Mouse (Mus musculus): ENCODE data around the gene Rhox4g. TPM values are rescaled to one million over a fixed set of nuclear protein-coding genes. Genes with fewer than 3 reads are reported as not detected.
"Not testable (repeated sequence)": the region's sequence is repeated elsewhere in the genome, so short reads cannot be mapped to it uniquely, and the experiment has no call there.

Gene Rhox4g
- not detected in 2 replicates for polyA plus RNA-seq (2016; fragmentation: Nextera tagmentation; extraction: Ambion mirVana)

DNA sequence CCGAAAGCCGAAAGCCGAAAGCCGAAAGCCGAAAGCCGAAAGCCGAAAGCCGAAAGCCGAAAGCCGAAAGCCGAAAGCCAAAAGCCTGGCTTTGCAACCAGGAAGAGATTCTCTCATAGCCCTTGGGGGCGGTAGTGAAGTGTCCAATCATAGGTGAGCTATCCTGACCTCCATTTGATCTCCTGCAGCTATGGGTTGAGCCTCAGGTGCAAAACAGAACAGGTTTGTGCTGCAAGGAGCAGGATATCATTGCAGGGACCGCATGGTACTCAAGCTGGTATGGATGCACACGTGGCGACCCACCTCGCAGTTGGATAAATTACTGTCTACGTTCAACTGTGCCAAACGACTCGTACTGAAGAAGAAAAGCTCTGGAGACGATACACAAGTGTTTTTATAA is at the start of gene Rhox4g:
Gene Rhox4g (minus strand): TSS at position 101 of the 400 bp plus-strand sequence.
- not testable (repeated sequence) for ATAC-seq (ENCODE audit: insufficient number of reproducible peaks, insufficient read depth, low FRiP score, low TSS enrichment); H3K9me3 ChIP-seq; H3K4me3 ChIP-seq; H3K4me2 ChIP-seq (replicated peaks); H3K9ac ChIP-seq; H3K27me3 ChIP-seq; H3K4me1 ChIP-seq; H3K27ac ChIP-seq; H3K36me3 ChIP-seq
- WGBS = 88% methylated on average over 16 of the region's 20 CpGs

DNA sequence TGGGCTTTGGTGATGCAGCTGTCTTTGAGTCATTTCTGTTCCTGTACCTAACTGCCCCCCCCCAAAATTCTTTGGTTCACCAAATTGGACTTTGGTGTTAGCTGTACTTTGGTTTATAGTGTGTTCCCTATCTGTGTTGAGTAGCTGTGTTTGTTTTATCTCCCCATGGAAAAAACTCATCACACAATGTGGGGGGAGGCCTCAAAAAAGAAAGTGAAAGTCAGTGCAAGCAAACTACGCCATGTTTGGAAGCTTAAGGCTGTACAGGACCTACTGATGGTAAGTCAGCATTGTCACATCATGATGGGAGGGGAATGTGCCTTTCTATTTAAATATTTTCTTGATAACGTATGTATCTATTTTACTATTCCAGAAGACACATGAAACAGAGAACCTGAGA is 41.1 kb upstream of the Rhox4g start:
- H3K9me3 ChIP-seq = no peaks in the 10 kb centered on the region

DNA sequence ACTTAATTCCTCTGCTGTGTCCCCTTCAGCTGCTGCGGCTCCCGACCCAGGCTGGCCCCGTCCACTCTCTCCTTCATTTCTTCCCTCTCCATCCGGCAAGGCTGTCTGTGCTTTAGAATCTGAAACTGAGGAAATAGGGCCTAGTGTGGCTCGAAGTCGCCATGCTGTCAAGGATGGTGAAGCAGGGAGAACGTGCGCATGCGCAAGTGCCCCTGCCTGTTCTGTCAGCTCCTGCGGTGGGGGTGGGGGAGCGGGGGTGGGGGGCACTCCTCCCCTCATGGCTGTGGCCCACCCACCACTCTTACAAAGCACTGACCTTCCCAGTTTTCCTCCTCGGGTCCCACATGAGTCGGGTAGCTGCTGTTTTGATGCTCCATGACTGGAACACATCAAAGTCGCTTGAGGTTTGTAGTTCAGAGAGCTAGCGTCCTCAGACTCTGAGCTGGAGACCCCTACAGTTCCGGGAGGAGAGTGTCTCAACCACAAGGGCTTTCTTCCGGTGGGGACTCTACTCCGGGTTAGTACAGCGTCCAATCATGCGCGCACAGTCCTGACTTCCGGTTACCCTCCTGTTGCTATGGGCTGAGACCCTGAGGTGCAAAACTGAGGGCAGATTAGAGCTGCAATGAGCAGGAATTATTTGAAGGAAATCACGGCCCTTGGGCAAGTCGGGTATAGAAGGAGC is 32.0 kb upstream of the Rhox4g start:
- no peak overlapping the region for H3K4me3 ChIP-seq
- 83% methylated on average over 24 of the region's 24 CpGs for WGBS
- no peak overlapping the region for H3K9ac ChIP-seq
- H3K36me3 ChIP-seq = no peaks in the 10 kb centered on the region
- no peaks in the 10 kb centered on the region for H3K27me3 ChIP-seq
- H3K9me3 ChIP-seq = no peaks in the 10 kb centered on the region
- no peaks in the 10 kb centered on the region for H3K4me1 ChIP-seq
- ATAC-seq (ENCODE audit: insufficient number of reproducible peaks, insufficient read depth, low FRiP score, low TSS enrichment) = no peak
- no peak overlapping the region for H3K4me2 ChIP-seq (replicated peaks)
- no peak overlapping the region for H3K27ac ChIP-seq

More for the DNA sequence above, 41.1 kb upstream of the Rhox4g start:
- no peak overlapping the region for H3K9ac ChIP-seq
- no peaks in the 10 kb centered on the region for H3K27me3 ChIP-seq
- WGBS = 74% methylated on average over 2 of the region's 2 CpGs
- no peaks in the 10 kb centered on the region for H3K4me1 ChIP-seq
- no peak overlapping the region for H3K27ac ChIP-seq
- H3K4me2 ChIP-seq (replicated peaks) = no peak overlapping the region
- no peaks in the 10 kb centered on the region for H3K36me3 ChIP-seq
- no peak overlapping the region for H3K4me3 ChIP-seq
- ATAC-seq (ENCODE audit: insufficient number of reproducible peaks, insufficient read depth, low FRiP score, low TSS enrichment) = no peak

- H3K4me2 ChIP-seq (replicated peaks); ATAC-seq (ENCODE audit: insufficient number of reproducible peaks, insufficient read depth, low FRiP score, low TSS enrichment); H3K4me3 ChIP-seq; H3K4me1 ChIP-seq; H3K36me3 ChIP-seq; H3K9me3 ChIP-seq; H3K27me3 ChIP-seq; H3K9ac ChIP-seq; H3K27ac ChIP-seq: not testable (repeated sequence)
- 88% methylated on average over 8 of the region's 8 CpGs for WGBS
These were observed 22.1 kb upstream of the Rhox4g start, which contains the start of gene Rhox2h for GRCm38 (mm10) chrX:37673177-37673576. TSS of gene Rhox2h (minus strand) at chrX:37673277.

GRCm38 (mm10) chrX:37668664-37669063 is 17.5 kb upstream of the Rhox4g start, which contains the start of gene Rhox3h:
TSS of gene Rhox3h (minus strand) at chrX:37668764.
- H3K9me3 ChIP-seq; H3K9ac ChIP-seq; H3K27ac ChIP-seq; H3K4me1 ChIP-seq; H3K36me3 ChIP-seq; ATAC-seq (ENCODE audit: insufficient number of reproducible peaks, insufficient read depth, low FRiP score, low TSS enrichment); H3K4me3 ChIP-seq; H3K27me3 ChIP-seq; H3K4me2 ChIP-seq (replicated peaks): not testable (repeated sequence)
- 100% methylated on average over 1 of the region's 3 CpGs for WGBS

- not testable (repeated sequence) for H3K27me3 ChIP-seq; H3K36me3 ChIP-seq; H3K4me2 ChIP-seq (replicated peaks); ATAC-seq (ENCODE audit: insufficient number of reproducible peaks, insufficient read depth, low FRiP score, low TSS enrichment); H3K4me3 ChIP-seq; H3K27ac ChIP-seq; H3K9ac ChIP-seq; H3K4me1 ChIP-seq; H3K9me3 ChIP-seq
- 93% methylated on average over 6 of the region's 6 CpGs for WGBS
These were observed 7.8 kb downstream of the Rhox4g start, which contains the start of gene Rhox2g for GRCm38 (mm10) chrX:37643370-37643769. TSS of gene Rhox2g (minus strand) at chrX:37643470.

GRCm38 (mm10) chrX:37628512-37628911 is 22.6 kb downstream of the Rhox4g start, which contains the start of gene Rhox3g:
TSS of gene Rhox3g (minus strand) at chrX:37628612.
- WGBS = 93% methylated on average over 2 of the region's 2 CpGs
- not testable (repeated sequence) for ATAC-seq (ENCODE audit: insufficient number of reproducible peaks, insufficient read depth, low FRiP score, low TSS enrichment)

DNA sequence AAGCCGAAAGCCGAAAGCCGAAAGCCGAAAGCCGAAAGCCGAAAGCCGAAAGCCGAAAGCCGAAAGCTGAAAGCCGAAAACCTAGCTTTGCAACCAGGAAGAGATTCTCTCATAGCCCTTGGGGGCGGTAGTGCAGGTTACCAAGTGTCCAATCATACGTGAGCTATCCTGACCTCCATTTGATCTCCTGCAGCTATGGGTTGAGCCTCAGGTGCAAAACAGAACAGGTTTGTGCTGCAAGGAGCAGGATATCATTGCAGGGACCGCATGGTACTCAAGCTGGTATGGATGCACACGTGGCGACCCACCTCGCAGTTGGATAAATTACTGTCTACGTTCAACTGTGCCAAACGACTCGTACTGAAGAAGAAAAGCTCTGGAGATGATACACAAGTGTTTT is 43.5 kb downstream of the Rhox4g start, which contains the start of gene Rhox4f:
Gene Rhox4f (minus strand): TSS at position 101 of the 400 bp plus-strand sequence.
- H3K9me3 ChIP-seq; H3K27ac ChIP-seq; H3K27me3 ChIP-seq; H3K9ac ChIP-seq; H3K4me3 ChIP-seq; H3K4me1 ChIP-seq; ATAC-seq (ENCODE audit: insufficient number of reproducible peaks, insufficient read depth, low FRiP score, low TSS enrichment); H3K4me2 ChIP-seq (replicated peaks); H3K36me3 ChIP-seq: not testable (repeated sequence)
- WGBS = 94% methylated on average over 16 of the region's 19 CpGs

More at GRCm38 (mm10) chrX:37628512-37628911, 22.6 kb downstream of the Rhox4g start, which contains the start of gene Rhox3g:
- not testable (repeated sequence) for H3K36me3 ChIP-seq; H3K9me3 ChIP-seq; H3K27me3 ChIP-seq; H3K4me2 ChIP-seq (replicated peaks); H3K4me1 ChIP-seq; H3K4me3 ChIP-seq; H3K27ac ChIP-seq; H3K9ac ChIP-seq

Other genes starting within 250 kb of the Rhox4g start
- gene Rhox2b, start 239.3 kb downstream of the Rhox4g start, polyA plus RNA-seq (2016; fragmentation: Nextera tagmentation; extraction: Ambion mirVana) = not detected in 2 replicates
- gene Rhox4b, start 218.8 kb downstream of the Rhox4g start, polyA plus RNA-seq (2016; fragmentation: Nextera tagmentation; extraction: Ambion mirVana) = 0.34 and 1.0 TPM in 2 replicates
- gene Rhox2c, start 197.6 kb downstream of the Rhox4g start, polyA plus RNA-seq (2016; fragmentation: Nextera tagmentation; extraction: Ambion mirVana) = 0.88 and 1.0 TPM in 2 replicates
- gene Rhox3c, start 192.7 kb downstream of the Rhox4g start, polyA plus RNA-seq (2016; fragmentation: Nextera tagmentation; extraction: Ambion mirVana) = not detected in 2 replicates
- not detected in 2 replicates for gene Rhox4c, start 171.0 kb downstream of the Rhox4g start, polyA plus RNA-seq (2016; fragmentation: Nextera tagmentation; extraction: Ambion mirVana)
- gene Rhox2d, start 157.9 kb downstream of the Rhox4g start, polyA plus RNA-seq (2016; fragmentation: Nextera tagmentation; extraction: Ambion mirVana) = not detected in 2 replicates
- gene Rhox4d, start 137.0 kb downstream of the Rhox4g start, polyA plus RNA-seq (2016; fragmentation: Nextera tagmentation; extraction: Ambion mirVana) = not detected in 2 replicates
- not detected in 2 replicates for gene Rhox2e, start 120.9 kb downstream of the Rhox4g start, polyA plus RNA-seq (2016; fragmentation: Nextera tagmentation; extraction: Ambion mirVana)
- gene Rhox3e, start 109.3 kb downstream of the Rhox4g start, polyA plus RNA-seq (2016; fragmentation: Nextera tagmentation; extraction: Ambion mirVana) = not detected in 2 replicates
- not detected in 2 replicates for gene Rhox4e, start 93.9 kb downstream of the Rhox4g start, polyA plus RNA-seq (2016; fragmentation: Nextera tagmentation; extraction: Ambion mirVana)
- 0.55 TPM in 1 of 2 replicates, not detected in the other for gene Rhox2f, start 79.9 kb downstream of the Rhox4g start, polyA plus RNA-seq (2016; fragmentation: Nextera tagmentation; extraction: Ambion mirVana)
- not detected in 2 replicates for gene Rhox3f, start 70.3 kb downstream of the Rhox4g start, polyA plus RNA-seq (2016; fragmentation: Nextera tagmentation; extraction: Ambion mirVana)
- not detected in 2 replicates for gene Rhox4f, start 43.6 kb downstream of the Rhox4g start, polyA plus RNA-seq (2016; fragmentation: Nextera tagmentation; extraction: Ambion mirVana)
- gene Rhox3g, start 22.7 kb downstream of the Rhox4g start, polyA plus RNA-seq (2016; fragmentation: Nextera tagmentation; extraction: Ambion mirVana) = not detected in 2 replicates
- gene Rhox2g, start 7.9 kb downstream of the Rhox4g start, polyA plus RNA-seq (2016; fragmentation: Nextera tagmentation; extraction: Ambion mirVana) = not detected in 2 replicates
- not detected in 2 replicates for gene Rhox3h, start 17.4 kb upstream of the Rhox4g start, polyA plus RNA-seq (2016; fragmentation: Nextera tagmentation; extraction: Ambion mirVana)
- gene Rhox2h, start 21.9 kb upstream of the Rhox4g start, polyA plus RNA-seq (2016; fragmentation: Nextera tagmentation; extraction: Ambion mirVana) = not detected in 2 replicates
- 1.9 and 2.4 TPM in 2 replicates for gene Rhox5, start 153.5 kb upstream of the Rhox4g start, polyA plus RNA-seq (2016; fragmentation: Nextera tagmentation; extraction: Ambion mirVana)
- not detected in 2 replicates for gene Rhox6, start 175.6 kb upstream of the Rhox4g start, polyA plus RNA-seq (2016; fragmentation: Nextera tagmentation; extraction: Ambion mirVana)
- not detected in 2 replicates for gene Rhox7a, start 180.4 kb upstream of the Rhox4g start, polyA plus RNA-seq (2016; fragmentation: Nextera tagmentation; extraction: Ambion mirVana)
- not detected in 2 replicates for gene Rhox8, start 227.6 kb upstream of the Rhox4g start, polyA plus RNA-seq (2016; fragmentation: Nextera tagmentation; extraction: Ambion mirVana)
- gene Rhox7b, start 245.9 kb upstream of the Rhox4g start, polyA plus RNA-seq (2016; fragmentation: Nextera tagmentation; extraction: Ambion mirVana) = not detected in 2 replicates

Measured in embryonic facial prominence, embryonic 12.5 days (tissue).